Mouse (Mus musculus) lung, postnatal 10 days (tissue): Measurements from ENCODE around the gene Map1lc3a.

Experiments
- DNase-seq: peaks from one replicate; pipeline ENCODE4 v3.0.0; 2021

Map1lc3a gene

GRCm38 (mm10) chr2:155276195-155276594 is at the start of gene Map1lc3a:
Gene Map1lc3a, plus strand, starts transcription at chr2:155276297.
- peak; percentile 98 for DNase-seq

GRCm38 (mm10) chr2:155235746-155236361 is 40.2 kb upstream of the Map1lc3a start:
- DNase-seq, result no peak

DNA sequence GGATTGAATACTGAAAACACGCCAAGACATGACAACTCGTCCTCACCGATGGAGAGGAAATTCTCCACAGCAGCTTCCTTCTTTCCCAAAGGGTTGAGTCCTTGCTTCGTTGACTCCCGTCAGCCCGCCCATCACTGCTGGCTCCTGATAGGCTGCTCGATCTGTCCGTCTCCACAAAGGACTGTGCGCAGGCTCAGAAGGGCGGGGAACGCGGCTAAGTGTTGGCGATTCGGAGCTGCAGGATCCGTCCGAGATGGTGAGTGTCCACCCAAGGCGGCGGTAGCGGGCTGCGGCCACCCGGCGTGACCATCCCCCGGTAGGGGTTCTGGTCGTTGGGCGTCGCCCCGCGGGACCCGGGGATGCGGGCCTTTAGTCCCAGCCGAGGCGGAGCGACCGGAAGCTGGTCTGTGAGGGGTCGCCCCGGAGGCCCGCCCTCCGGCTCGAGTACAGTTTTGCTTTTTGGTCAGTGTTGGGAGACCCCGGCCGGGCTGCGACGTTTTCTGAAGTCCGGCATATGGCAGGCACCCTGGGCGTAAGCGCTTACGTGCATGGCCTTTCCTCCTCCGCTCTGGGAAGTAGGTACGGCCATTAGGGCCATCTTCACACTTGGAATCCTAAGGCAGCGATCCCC is 39.6 kb upstream of the Map1lc3a start, which contains the start of gene Dynlrb1:
Gene Dynlrb1 (plus strand): TSS at position 172 of the 631 bp plus-strand sequence.
- peak; percentile 99 for DNase-seq

GRCm38 (mm10) chr2:155237276-155237675 is 38.8 kb upstream of the Map1lc3a start:
- no peak for DNase-seq

- DNase-seq, result peak; percentile 58
These were observed 35.2 kb upstream of the Map1lc3a start for GRCm38 (mm10) chr2:155240915-155241314.

GRCm38 (mm10) chr2:155242296-155242855 is 33.7 kb upstream of the Map1lc3a start:
- peak; percentile 24 for DNase-seq

GRCm38 (mm10) chr2:155246231-155246630 is 29.9 kb upstream of the Map1lc3a start:
- no peak for DNase-seq

DNA sequence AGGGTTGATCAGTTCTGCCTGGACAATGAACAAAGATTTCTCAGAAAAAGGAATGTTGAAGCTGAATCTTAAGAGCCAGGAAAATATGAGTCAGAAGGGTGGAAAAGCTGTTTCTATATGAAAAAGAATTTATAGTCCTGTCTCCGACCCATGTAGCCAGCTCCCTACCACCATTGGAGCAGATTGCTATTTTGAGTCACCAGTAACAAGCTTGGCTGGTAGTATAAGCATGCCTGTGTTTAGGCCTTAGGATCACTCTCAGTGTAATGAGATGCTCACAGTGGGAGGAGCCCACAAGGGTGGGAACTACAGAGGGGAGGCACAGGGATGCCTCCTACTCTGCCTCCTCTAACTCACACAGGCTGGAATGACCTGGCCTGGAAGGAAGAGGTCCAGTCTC is 27.9 kb upstream of the Map1lc3a start:
- no peak for DNase-seq

DNA sequence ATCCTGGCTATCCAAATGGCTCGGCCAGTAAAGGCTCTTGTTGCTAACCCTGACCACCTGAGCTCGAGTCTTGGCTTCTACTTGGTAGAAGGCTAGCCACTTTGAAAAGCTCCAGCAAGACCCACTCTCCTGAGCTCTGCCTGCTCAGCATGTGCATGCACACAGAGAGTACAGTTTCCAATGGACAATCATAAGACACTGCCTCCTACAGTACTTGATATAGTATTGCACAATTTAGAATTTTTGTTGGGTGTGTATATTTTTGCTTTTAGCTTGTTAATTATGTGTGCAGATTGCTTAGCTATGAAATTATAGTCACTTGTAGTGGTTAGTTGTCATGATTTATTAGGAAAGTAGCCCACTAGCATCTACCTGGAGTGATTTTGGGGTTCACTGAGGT is 27.4 kb upstream of the Map1lc3a start:
- DNase-seq, result no peak

- DNase-seq, result no peak
These were observed 26.5 kb upstream of the Map1lc3a start for GRCm38 (mm10) chr2:155249588-155249987.

DNA sequence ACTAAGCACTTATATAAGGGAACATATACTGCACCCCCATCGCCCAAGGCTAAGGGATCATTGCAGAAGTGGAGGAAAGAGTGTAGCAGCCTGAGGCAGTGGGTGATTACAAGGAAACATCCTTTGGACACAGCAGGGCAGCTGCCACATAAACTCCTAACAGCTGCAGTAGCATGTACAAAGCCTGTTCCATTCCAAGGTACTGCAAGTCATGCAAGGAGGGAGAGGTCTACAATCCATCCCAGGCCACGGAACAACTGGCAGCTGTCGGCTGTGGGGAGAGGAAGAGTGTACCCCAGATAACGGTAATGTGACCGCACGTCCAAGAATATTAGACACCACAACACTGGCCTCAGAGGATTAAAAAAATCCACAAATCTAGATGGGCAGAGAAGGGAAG is 10.6 kb upstream of the Map1lc3a start:
- DNase-seq, result no peak

DNA sequence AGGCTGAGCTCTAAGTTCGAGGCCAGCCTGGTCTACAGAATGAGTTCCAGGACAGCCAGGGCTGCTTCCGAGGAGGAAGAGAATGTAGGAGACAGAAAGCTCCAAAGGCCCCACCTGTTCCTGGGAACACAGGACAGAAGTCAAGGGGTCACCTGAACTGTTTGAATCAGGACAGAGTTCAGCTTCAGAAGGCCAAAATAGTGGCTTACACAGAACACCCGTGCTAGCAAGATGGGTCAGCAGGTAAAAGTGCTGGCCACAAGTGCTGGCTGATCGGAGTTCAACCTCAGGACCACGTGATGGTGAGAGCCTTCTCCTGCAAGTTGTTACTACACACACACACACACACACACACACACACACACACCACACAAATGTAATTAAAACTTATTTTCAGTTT is 9.2 kb upstream of the Map1lc3a start:
- DNase-seq, result no peak

GRCm38 (mm10) chr2:155271957-155272356 is 4.1 kb upstream of the Map1lc3a start:
- peak; percentile 42 for DNase-seq

GRCm38 (mm10) chr2:155272396-155273170 is 3.5 kb upstream of the Map1lc3a start:
- DNase-seq, result no peak

- no peak for DNase-seq
These were observed 2.5 kb upstream of the Map1lc3a start for GRCm38 (mm10) chr2:155273603-155274002.

DNA sequence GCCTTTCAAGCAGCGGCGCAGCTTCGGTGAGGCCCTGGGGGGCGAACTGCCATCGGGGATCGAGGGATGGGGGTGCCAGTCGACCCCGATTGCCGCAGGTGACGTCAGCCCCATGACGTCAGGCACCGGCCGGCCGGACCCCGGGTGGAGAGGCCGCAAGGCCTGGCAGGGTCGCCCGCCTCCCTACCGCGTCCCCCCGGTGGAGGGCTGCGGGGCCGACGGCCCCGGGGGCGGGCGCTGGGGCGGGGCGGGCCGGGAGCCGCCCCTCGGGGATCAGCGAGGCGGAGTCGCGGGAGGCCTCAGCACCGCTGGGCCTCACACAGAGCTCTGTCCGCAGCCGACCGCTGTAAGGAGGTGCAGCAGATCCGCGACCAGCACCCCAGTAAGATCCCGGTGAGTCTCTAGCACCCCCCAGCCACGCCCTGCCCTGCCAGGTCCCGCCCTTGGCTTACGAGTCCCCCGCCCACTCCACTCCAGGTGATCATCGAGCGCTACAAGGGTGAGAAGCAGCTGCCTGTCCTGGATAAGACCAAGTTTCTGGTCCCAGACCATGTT is 601 bp downstream of the Map1lc3a start:
- DNase-seq, result peak; percentile 74

DNA sequence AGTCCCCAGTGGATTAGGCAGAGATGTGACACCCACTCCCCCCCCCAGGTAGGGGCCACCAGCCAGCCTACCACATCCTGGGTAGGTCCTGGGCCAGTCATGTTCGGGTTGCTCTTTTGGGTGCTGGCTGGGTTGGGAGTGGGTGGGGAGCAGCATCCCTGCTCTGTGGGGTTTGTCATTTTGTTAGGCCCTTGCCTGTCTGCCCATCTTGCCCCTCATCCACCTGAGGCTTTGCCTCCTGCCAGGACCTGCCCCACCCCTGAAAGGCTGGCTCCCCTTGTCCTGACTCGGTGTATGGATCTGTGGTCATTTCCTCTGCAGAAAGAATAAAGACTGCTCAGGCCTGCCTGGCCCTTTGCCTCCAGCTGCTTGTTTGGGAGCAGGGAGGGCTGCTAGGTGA is 1.6 kb downstream of the Map1lc3a start:
- peak; percentile 8 for DNase-seq

DNA sequence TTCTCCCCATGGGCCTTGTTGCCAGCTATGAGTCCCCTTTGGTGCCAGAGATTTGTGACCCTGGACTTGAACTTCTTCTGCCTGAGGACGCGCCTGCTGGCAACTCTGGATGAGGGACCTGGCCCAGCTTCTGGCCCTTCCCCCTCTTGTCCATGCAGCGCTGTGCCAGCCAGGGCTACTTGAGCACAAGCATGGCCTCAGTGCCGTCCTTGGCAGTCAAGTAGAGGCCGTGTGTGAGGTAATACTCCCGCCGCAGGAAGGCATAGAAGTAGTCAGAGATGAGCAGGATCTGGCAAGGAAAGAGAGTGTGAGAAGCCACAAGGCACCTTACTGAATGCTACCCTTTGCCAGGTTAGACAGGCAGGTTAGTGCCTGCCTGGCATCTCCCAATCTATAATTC is 2.3 kb downstream of the Map1lc3a start:
- DNase-seq, result peak; percentile 67

DNA sequence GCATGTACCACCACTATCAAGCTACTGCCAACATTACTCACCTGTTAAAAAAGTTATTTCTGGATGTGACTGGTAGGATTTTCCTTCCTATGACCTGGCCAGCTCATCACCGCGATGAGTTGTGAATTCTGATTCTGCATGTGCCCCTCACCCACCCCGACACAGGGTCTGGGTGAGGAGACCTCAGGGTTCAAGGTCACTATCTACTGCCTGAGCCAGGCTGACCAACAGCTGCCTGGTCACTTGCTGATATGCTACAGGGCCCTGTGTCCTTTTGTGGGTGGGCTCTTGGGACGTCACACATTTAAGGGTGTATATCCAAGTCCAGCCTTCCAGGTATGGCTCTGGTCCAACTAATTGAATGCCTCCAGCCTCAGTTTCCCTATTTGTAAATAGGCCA is 3.1 kb downstream of the Map1lc3a start:
- no peak for DNase-seq

DNA sequence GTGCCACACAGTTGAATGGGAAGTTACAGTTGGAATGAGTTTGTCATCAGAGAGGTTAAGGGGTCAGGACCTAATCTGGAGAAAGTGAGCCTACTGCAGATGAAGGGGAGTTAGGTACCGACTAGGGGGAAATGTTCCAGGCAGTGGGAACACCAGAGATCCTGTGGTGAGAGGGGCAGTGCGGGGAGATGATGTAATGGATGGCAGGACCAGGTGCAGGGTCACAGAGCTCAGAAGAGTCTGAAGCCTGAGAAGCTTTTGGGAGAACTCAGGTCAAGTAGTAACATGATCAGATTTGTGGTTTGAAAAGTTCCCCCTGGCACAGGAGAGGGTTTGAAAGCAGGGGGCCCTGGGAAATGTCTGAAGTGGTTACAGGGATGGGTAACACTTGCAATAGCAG is 4.0 kb downstream of the Map1lc3a start:
- no peak for DNase-seq

- DNase-seq, result peak; percentile 59
These were observed 7.7 kb downstream of the Map1lc3a start for GRCm38 (mm10) chr2:155283793-155284192.

DNA sequence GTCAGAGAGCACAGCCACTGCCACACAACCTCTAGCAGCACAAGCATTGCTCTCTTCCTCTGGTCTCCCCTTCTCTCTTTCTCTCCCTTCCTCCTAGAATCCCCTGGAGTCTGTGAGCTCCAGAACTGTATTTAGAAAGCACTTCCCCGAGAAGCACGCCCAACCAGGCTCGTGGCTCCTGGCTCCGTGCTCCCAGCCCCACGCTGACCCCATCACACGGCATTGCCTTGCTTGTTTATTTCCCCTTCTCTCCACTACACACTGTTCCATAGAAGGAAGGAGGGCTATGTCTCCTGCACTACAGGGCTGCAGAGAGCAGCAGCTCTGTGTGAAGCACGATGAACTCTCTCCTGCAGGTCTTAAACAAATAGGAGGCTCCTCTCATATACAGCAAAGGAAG is 8.6 kb downstream of the Map1lc3a start:
- peak; percentile 67 for DNase-seq

DNA sequence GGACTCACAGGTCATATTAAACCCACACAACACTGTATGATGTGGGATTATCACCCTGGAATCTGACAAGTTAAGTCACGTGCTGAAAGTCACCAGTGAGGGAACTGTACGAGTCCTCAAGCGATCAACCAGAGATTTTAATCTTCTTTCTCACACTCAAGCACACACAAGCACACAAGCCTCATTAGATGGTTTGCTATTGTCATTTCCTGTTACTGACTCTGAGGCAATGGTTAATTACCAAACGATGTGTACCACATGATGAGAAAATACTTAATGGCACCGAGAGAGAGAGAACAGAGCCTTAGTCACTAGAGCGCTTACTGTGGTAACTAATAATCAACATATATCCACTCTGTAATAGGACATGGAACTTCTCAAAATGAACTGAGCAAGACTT is 9.6 kb downstream of the Map1lc3a start:
- DNase-seq, result no peak
